Mouse (Mus musculus) forebrain, embryonic 10.5 days (tissue): Measurements from ENCODE around the gene Gm21981. TPM values are rescaled to one million over a fixed set of nuclear protein-coding genes. Genes with fewer than 3 reads are reported as not detected.
A peak's percentile ranks its signal among the peaks of the same experiment; 100 is the strongest.

Source experiments
- DNase-seq: peaks from one replicate; pipeline ENCODE4 v3.0.0-alpha.2; 2017; ENCODE audit warnings: low spot score; ENCODE audit errors: extremely low spot score
- H3K27ac ChIP-seq: fragments of 300-500 bp; sonication (generic); 2 replicates; pipeline ENCODE4 v1.5.1; 2016; ENCODE audit warnings: mild to moderate bottlenecking
- H3K27me3 ChIP-seq: fragments of 300-500 bp; sonication (generic); 2 replicates; pipeline ENCODE4 v1.6.1; 2016; ENCODE audit warnings: mild to moderate bottlenecking; ENCODE audit not compliant: poor library complexity, severe bottlenecking
- H3K36me3 ChIP-seq: fragments of 300-500 bp; sonication (generic); replicated peaks from 2 replicates; pipeline ENCODE4 v1.6.1; 2016; ENCODE audit warnings: mild to moderate bottlenecking, moderate library complexity
- H3K4me1 ChIP-seq: fragments of 300-500 bp; sonication (generic); 2 replicates; pipeline ENCODE4 v1.6.1; 2016
- H3K4me3 ChIP-seq: fragments of 300-500 bp; sonication (generic); 2 replicates; pipeline ENCODE4 v1.5.1; 2016; ENCODE audit warnings: mild to moderate bottlenecking, moderate library complexity
- H3K9me3 ChIP-seq: fragments of 300-500 bp; sonication (generic); 2 replicates; pipeline ENCODE4 v1.6.1; 2016; ENCODE audit warnings: mild to moderate bottlenecking, moderate library complexity
- WGBS: fragments of 180-500 bp; shearing (Covaris S2); methylation state at CpG from one replicate; pipeline ENCODE4 v1.1.7; 2016; 5-methylcytosine and 5-hydroxymethylcytosine counted together
- polyA plus RNA-seq: library from polyadenylated mRNA; unstranded; fragments of >200 nt; fragmentation: Nextera tagmentation; extraction: Ambion mirVana; gene quantifications from 2 replicates; pipeline ENCODE4 v1.2.1, GENCODE M21; 2016

The Gm21981 gene
- polyA plus RNA-seq, 1 experiment from 2014 or later: 0.14 TPM

- peak overlapping the region; percentile 91 for H3K27ac ChIP-seq
- H3K9me3 ChIP-seq: no peaks in the 10 kb centered on the region
- H3K36me3 ChIP-seq: peaks cover 25% of the 10 kb centered on the region
- DNase-seq: no peak
- H3K4me1 ChIP-seq: peaks cover 22% of the 10 kb centered on the region
- H3K27me3 ChIP-seq: peaks cover 57% of the 10 kb centered on the region
- WGBS: under 1% methylated on average over 23 of the region's 23 CpGs
- peak overlapping the region; percentile 78 for H3K4me3 ChIP-seq
These were observed 1.1 kb upstream of the Gm21981 start for GRCm38 (mm10) chr17:47695337-47695710.

- Histone ChIP-seq H3K36me3 (peaks cover 19% of the 10 kb centered on the region), H3K27me3 (peaks cover 63% of the 10 kb centered on the region), H3K27ac (peak within 1 kb of the TSS; percentile 91), H3K9me3 (no peaks in the 10 kb centered on the region), H3K4me3 (peak within 1 kb of the TSS; percentile 78), H3K4me1 (peaks cover 26% of the 10 kb centered on the region)
- under 1% methylated on average over 82 of the region's 82 CpGs for WGBS
- DNase-seq: peak; percentile 98
These were observed 465 bp upstream of the Gm21981 start, which contains the start of gene Prickle4 for GRCm38 (mm10) chr17:47694503-47695336. Gene Prickle4 (minus strand): TSS chr17:47694736.

GRCm38 (mm10) chr17:47693671-47694441, 399 bp downstream of the Gm21981 start:
- no peaks in the 10 kb centered on the region for H3K9me3 ChIP-seq
- DNase-seq: no peak
- H3K4me3 ChIP-seq: peak overlapping the region; percentile 78
- peak overlapping the region; percentile 91 for H3K27ac ChIP-seq
- WGBS: 37% methylated on average over 13 of the region's 13 CpGs
- peaks cover 69% of the 10 kb centered on the region for H3K27me3 ChIP-seq
- H3K36me3 ChIP-seq: peaks cover 11% of the 10 kb centered on the region
- peaks cover 35% of the 10 kb centered on the region for H3K4me1 ChIP-seq

- H3K27ac ChIP-seq: no peak overlapping the region
- H3K36me3 ChIP-seq: no peaks in the 10 kb centered on the region
- DNase-seq: no peak
- no peaks in the 10 kb centered on the region for H3K9me3 ChIP-seq
- H3K27me3 ChIP-seq: peaks cover 60% of the 10 kb centered on the region
- H3K4me1 ChIP-seq: peaks cover 49% of the 10 kb centered on the region
- no peak overlapping the region for H3K4me3 ChIP-seq
- 96% methylated on average over 3 of the region's 3 CpGs for WGBS
These were observed 2.6 kb downstream of the Gm21981 start for GRCm38 (mm10) chr17:47691650-47692049.

GRCm38 (mm10) chr17:47689894-47690293, 4.4 kb downstream of the Gm21981 start:
- H3K27ac ChIP-seq: no peak overlapping the region
- DNase-seq: no peak
- H3K36me3 ChIP-seq: peaks cover 16% of the 10 kb centered on the region
- no peaks in the 10 kb centered on the region for H3K9me3 ChIP-seq
- 87% methylated on average over 8 of the region's 8 CpGs for WGBS
- H3K27me3 ChIP-seq: peaks cover 49% of the 10 kb centered on the region
- H3K4me1 ChIP-seq: peaks cover 49% of the 10 kb centered on the region
- peak overlapping the region; percentile 87; the same call in 1 of the 2 replicates for H3K4me3 ChIP-seq

GRCm38 (mm10) chr17:47688608-47689575, 5.4 kb downstream of the Gm21981 start, which contains the start of gene Frs3:
Gene Frs3 (plus strand): TSS chr17:47689030.
- H3K36me3 ChIP-seq: peaks cover 26% of the 10 kb centered on the region
- peak within 1 kb of the TSS; percentile 87 for H3K4me3 ChIP-seq
- peak; percentile 69 for DNase-seq
- peak within 1 kb of the TSS; percentile 92 for H3K27ac ChIP-seq
- no peaks in the 10 kb centered on the region for H3K9me3 ChIP-seq
- WGBS: under 1% methylated on average over 58 of the region's 58 CpGs
- peaks cover 41% of the 10 kb centered on the region for H3K4me1 ChIP-seq
- H3K27me3 ChIP-seq: peaks cover 48% of the 10 kb centered on the region

GRCm38 (mm10) chr17:47688344-47688607, 6.0 kb downstream of the Gm21981 start, which contains the start of gene Tomm6:
Gene Tomm6 (minus strand): TSS chr17:47688386.
- Histone ChIP-seq H3K27me3 (peaks cover 42% of the 10 kb centered on the region), H3K4me3 (peak within 1 kb of the TSS; percentile 87), H3K4me1 (peaks cover 35% of the 10 kb centered on the region), H3K36me3 (peaks cover 33% of the 10 kb centered on the region), H3K27ac (peak within 1 kb of the TSS; percentile 92), H3K9me3 (no peaks in the 10 kb centered on the region)
- DNase-seq: no peak
- under 1% methylated on average over 9 of the region's 9 CpGs for WGBS

GRCm38 (mm10) chr17:47687409-47688343, 6.6 kb downstream of the Gm21981 start:
- under 1% methylated on average over 70 of the region's 70 CpGs for WGBS
- peak overlapping the region; percentile 92 for H3K27ac ChIP-seq

GRCm38 (mm10) chr17:47682836-47683235, 11.4 kb downstream of the Gm21981 start:
- Histone ChIP-seq H3K27ac (no peak overlapping the region), H3K4me1 (peaks cover 15% of the 10 kb centered on the region), H3K9me3 (no peaks in the 10 kb centered on the region), H3K36me3 (peaks cover 83% of the 10 kb centered on the region), H3K27me3 (no peaks in the 10 kb centered on the region), H3K4me3 (no peak overlapping the region)
- 91% methylated on average over 4 of the region's 4 CpGs for WGBS
- DNase-seq: no peak

More at GRCm38 (mm10) chr17:47687409-47688343, 6.6 kb downstream of the Gm21981 start:
- H3K36me3 ChIP-seq: peaks cover 39% of the 10 kb centered on the region
- H3K9me3 ChIP-seq: no peaks in the 10 kb centered on the region
- H3K4me1 ChIP-seq: peaks cover 34% of the 10 kb centered on the region
- H3K27me3 ChIP-seq: peaks cover 36% of the 10 kb centered on the region
- H3K4me3 ChIP-seq: peak overlapping the region; percentile 87
- DNase-seq: peak; percentile 93

GRCm38 (mm10) chr17:47678702-47679101, 15.6 kb downstream of the Gm21981 start:
- Histone ChIP-seq H3K27ac (no peak overlapping the region), H3K4me1 (peaks cover 13% of the 10 kb centered on the region), H3K9me3 (no peaks in the 10 kb centered on the region), H3K4me3 (no peak overlapping the region), H3K36me3 (peaks cover 70% of the 10 kb centered on the region), H3K27me3 (peaks cover 6% of the 10 kb centered on the region)
- no peak for DNase-seq
- WGBS: 86% methylated on average over 5 of the region's 5 CpGs

GRCm38 (mm10) chr17:47678238-47678637, 16.0 kb downstream of the Gm21981 start:
- Histone ChIP-seq H3K36me3 (peaks cover 70% of the 10 kb centered on the region), H3K27ac (no peak overlapping the region), H3K4me1 (peaks cover 18% of the 10 kb centered on the region), H3K4me3 (no peak overlapping the region), H3K9me3 (no peaks in the 10 kb centered on the region), H3K27me3 (peaks cover 11% of the 10 kb centered on the region)
- no peak for DNase-seq
- WGBS: 93% methylated on average over 5 of the region's 5 CpGs
